Mouse (Mus musculus) forebrain, embryonic 13.5 days (tissue): ENCODE results near the gene Slc25a21. TPM values are rescaled to one million over a fixed set of nuclear protein-coding genes. Genes with fewer than 3 reads are reported as not detected.
A peak's percentile ranks its signal among the peaks of the same experiment; 100 is the strongest.

Experiments
- ATAC-seq: fragments of 200-750 bp; cut with Nextera tagmentation; 2 replicates; pipeline ENCODE4 v1.8.0; 2017
- H3K27ac ChIP-seq: fragments of 300-500 bp; sonication (generic); 2 replicates; pipeline ENCODE4 v1.5.1; 2015; ENCODE audit warnings: inconsistent platforms, mild to moderate bottlenecking, moderate library complexity
- H3K27me3 ChIP-seq: fragments of 300-500 bp; sonication (generic); 2 replicates; pipeline ENCODE4 v1.6.1; 2015; ENCODE audit warnings: mild to moderate bottlenecking, inconsistent platforms
- H3K36me3 ChIP-seq: fragments of 300-500 bp; sonication (generic); 2 replicates; pipeline ENCODE4 v1.6.1; 2015; ENCODE audit warnings: mild to moderate bottlenecking, inconsistent platforms; ENCODE audit not compliant: poor library complexity, severe bottlenecking
- H3K4me1 ChIP-seq: fragments of 300-500 bp; sonication (generic); 2 replicates; pipeline ENCODE4 v1.6.1; 2015; ENCODE audit warnings: inconsistent platforms
- H3K4me2 ChIP-seq: fragments of 300-500 bp; sonication (generic); 2 replicates; pipeline ENCODE4 v1.6.1; 2015; ENCODE audit warnings: inconsistent platforms, mild to moderate bottlenecking, moderate library complexity
- H3K4me3 ChIP-seq: fragments of 300-500 bp; sonication (generic); 2 replicates; pipeline ENCODE4 v1.5.1; 2015; ENCODE audit warnings: mild to moderate bottlenecking, inconsistent platforms
- H3K9ac ChIP-seq: fragments of 300-500 bp; sonication (generic); 2 replicates; pipeline ENCODE4 v1.6.1; 2015; ENCODE audit warnings: mild to moderate bottlenecking, inconsistent platforms
- H3K9me3 ChIP-seq: fragments of 300-500 bp; sonication (generic); replicated peaks from 2 replicates; pipeline ENCODE4 v1.6.1; 2016; ENCODE audit warnings: inconsistent platforms
- WGBS: fragments of 180-500 bp; shearing (Covaris S2); methylation state at CpG from one replicate; pipeline ENCODE4 v1.1.7; 2015; 5-methylcytosine and 5-hydroxymethylcytosine counted together
- polyA plus RNA-seq: library from polyadenylated mRNA; unstranded; fragments of >200 nt; fragmentation: Nextera tagmentation; extraction: Ambion mirVana; gene quantifications from 2 replicates; pipeline ENCODE4 v1.2.1, GENCODE M21; 2015

Slc25a21 gene
- polyA plus RNA-seq, 1 experiment from 2014 or later: 0.31 TPM

DNA sequence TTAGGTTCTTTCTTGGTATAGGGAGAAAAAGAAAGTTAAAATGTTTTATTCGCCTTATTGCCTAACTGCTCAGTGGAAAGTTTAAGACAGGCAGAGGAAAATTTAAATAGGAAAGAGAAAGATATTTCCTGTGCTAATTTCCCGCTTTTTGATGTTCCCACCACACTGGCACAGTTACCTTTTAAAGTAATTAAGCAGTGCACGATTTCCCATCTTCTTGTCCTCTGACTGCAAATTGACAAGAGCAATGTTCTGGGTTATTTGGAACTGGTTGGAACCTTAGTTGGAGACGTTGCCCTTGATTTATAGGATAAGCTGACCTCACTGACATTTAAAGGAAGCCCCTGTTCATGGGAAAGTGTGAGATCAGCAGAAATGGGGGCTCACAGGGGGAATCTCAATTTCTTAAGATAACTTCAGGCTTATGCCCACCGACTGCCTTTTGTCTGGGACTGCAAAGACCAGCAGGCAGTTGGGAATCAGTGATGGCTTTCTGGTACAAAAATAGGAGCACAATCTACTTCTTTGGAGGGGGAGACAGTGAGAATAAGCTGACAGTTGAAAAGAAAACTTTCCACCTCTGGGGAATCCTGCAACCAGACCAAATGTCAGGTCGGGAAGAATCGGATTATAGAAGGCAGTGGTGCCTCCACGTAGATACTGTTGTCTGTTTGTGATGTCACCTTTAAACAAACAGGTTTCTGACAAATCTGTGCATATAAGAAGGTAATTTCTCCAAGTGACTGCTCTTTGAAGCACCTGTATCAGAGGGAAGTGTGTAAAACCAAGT is 498.9 kb downstream of the Slc25a21 start:
- H3K4me2 ChIP-seq: no peak overlapping the region
- no peaks in the 10 kb centered on the region for H3K9me3 ChIP-seq
- WGBS: 4% methylated on average over 8 of the region's 8 CpGs
- H3K4me1 ChIP-seq: peaks cover 22% of the 10 kb centered on the region
- H3K27ac ChIP-seq: no peak overlapping the region
- H3K4me3 ChIP-seq: no peak overlapping the region
- no peaks in the 10 kb centered on the region for H3K36me3 ChIP-seq
- H3K27me3 ChIP-seq: peaks cover 89% of the 10 kb centered on the region
- H3K9ac ChIP-seq: no peak overlapping the region
- no peak for ATAC-seq

DNA sequence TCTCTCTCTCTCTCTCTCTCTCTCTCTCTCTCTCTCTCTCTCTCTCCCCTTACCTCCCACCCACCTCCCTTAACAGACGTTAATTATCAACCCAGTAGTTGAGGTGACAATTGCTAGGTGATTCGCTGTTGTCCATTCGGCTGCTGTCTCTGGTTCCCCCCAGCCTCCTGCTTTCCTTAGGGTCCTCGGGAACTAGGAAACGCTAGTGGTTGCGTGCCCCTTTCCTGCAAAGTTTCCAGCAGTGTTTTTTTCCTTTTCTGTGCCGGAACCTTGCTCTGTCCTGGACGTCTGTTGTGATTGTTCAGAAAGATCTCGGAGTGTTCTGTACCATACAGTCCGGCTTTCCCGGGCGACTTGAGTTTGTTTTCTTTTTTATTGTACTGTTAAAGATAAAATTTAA is 499.5 kb downstream of the Slc25a21 start:
- no peaks in the 10 kb centered on the region for H3K36me3 ChIP-seq
- ATAC-seq: no peak
- no peak overlapping the region for H3K27ac ChIP-seq
- no peaks in the 10 kb centered on the region for H3K9me3 ChIP-seq
- H3K4me3 ChIP-seq: no peak overlapping the region
- H3K4me1 ChIP-seq: peaks cover 22% of the 10 kb centered on the region
- no peak overlapping the region for H3K4me2 ChIP-seq
- H3K9ac ChIP-seq: no peak overlapping the region
- under 1% methylated on average over 12 of the region's 12 CpGs for WGBS
- peaks cover 92% of the 10 kb centered on the region for H3K27me3 ChIP-seq

DNA sequence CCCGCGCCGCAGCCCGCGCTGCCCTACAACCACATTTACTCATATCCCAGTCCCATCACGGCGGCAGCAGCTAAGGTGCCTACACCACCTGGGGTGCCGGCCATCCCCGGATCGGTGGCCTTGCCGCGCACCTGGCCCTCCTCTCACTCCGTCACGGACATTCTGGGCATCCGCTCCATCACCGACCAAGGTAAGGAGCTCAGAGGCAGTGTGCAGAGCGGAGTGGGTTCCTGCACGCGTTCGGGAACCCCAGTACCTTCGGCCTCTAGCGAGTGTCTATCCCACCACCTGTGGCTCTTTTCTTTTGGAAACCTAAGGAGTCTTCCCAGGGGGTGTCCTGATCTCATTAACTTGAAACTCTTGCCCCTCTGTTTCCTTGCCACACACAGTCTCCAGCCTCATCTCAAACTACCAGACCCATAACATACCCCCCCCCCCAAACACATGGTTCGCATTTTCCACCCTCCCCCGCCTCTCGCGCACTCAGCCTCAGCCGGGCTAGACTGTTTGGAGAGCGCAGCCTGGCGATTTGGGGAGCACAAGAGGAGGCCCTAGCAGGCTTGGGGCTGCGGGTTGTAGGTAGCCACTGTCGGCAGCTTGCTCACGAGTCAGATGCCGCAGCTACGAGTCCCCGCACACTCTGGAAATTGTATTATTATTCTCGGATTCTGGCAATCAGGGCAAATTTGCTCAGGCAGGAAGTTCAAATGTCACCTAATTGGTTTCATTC is 500.1 kb downstream of the Slc25a21 start:
- peaks cover 26% of the 10 kb centered on the region for H3K4me1 ChIP-seq
- peak overlapping the region; percentile 52; the same call in 1 of the 2 replicates for H3K4me2 ChIP-seq
- no peak for ATAC-seq
- H3K36me3 ChIP-seq: no peaks in the 10 kb centered on the region
- no peaks in the 10 kb centered on the region for H3K9me3 ChIP-seq
- H3K4me3 ChIP-seq: peak overlapping the region; percentile 31; the same call in 1 of the 2 replicates
- H3K9ac ChIP-seq: no peak overlapping the region
- under 1% methylated on average over 36 of the region's 36 CpGs for WGBS
- H3K27me3 ChIP-seq: peaks cover 92% of the 10 kb centered on the region
- H3K27ac ChIP-seq: no peak overlapping the region

DNA sequence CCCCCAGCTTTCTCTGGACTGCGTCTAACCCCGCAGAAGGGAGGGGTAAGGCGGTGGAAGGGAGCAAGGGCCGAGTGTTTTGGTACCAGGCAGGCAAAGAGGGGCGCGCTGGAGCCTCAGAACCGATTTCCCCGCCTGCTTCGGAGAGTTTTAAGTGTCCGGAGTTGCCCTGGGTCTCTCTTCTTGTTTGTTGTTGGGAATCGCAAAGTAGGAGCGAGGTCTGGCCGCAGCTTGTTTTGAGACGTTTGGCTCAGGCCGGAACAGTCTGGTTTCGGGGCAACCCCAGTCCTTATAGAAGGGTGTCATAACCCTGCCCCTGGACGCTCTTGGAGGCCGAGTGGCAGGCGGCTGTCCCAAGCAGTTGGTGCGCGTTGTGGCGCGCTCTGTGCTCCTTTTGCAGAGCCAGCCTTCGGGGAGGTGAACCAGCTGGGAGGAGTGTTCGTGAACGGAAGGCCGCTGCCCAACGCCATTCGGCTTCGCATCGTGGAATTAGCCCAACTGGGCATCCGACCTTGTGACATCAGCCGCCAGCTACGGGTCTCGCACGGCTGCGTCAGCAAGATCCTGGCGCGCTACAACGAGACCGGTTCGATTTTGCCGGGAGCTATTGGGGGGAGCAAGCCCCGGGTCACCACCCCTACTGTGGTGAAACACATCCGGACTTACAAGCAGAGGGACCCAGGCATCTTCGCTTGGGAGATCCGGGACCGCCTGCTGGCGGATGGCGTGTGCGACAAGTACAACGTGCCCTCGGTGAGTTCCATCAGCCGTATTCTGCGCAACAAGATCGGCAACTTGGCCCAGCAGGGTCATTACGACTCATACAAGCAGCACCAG is 500.9 kb downstream of the Slc25a21 start:
- no peak overlapping the region for H3K27ac ChIP-seq
- WGBS: under 1% methylated on average over 57 of the region's 57 CpGs
- peak overlapping the region; percentile 52 for H3K4me2 ChIP-seq
- peaks cover 97% of the 10 kb centered on the region for H3K27me3 ChIP-seq
- H3K4me3 ChIP-seq: peak overlapping the region; percentile 31
- H3K9ac ChIP-seq: no peak overlapping the region
- no peak for ATAC-seq
- H3K4me1 ChIP-seq: peaks cover 31% of the 10 kb centered on the region
- H3K9me3 ChIP-seq: no peaks in the 10 kb centered on the region
- H3K36me3 ChIP-seq: no peaks in the 10 kb centered on the region

DNA sequence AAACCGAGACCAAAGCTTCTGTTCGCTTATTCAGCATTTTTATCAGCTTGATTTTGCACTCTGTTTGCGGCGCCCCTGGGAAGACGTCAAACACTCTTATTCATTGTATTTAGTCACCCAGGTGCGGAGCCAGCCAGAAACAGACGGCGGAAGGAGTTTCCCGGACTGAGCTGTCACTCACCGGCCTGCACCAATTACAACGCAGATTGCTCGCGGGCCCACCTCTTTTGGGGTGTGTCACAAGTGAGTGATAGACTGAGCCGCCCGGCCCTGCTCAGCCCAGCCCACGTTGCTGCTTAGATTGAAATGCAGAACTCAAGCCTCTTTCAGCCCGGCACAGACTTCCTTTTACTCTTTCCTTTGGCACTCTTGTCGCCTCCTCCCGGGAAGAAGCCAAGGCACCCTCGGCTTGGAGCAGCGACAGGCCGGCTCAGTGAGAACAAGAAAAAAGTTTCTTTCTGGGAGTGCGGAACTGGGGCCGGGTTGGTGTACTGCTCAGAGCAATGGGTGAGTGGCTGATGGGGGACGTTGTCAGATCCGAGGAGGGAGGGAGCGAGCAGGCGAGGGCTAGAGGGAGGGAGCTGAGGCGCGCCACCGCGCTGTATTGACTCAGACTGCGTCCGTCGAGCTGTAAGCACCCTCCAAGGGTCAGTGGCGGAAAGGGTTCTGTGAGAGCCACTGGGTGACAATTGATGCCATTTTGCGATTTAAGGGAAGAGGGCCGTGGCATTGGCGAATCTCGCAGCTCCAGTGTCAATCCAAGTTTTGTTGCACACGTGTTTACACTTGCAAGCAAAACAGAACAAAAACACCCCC is 501.7 kb downstream of the Slc25a21 start:
- H3K36me3 ChIP-seq: no peaks in the 10 kb centered on the region
- H3K4me3 ChIP-seq: peak overlapping the region; percentile 31
- no peak overlapping the region for H3K9ac ChIP-seq
- no peak overlapping the region for H3K27ac ChIP-seq
- peaks cover 33% of the 10 kb centered on the region for H3K4me1 ChIP-seq
- WGBS: under 1% methylated on average over 41 of the region's 41 CpGs
- H3K9me3 ChIP-seq: no peaks in the 10 kb centered on the region
- peak overlapping the region; percentile 52 for H3K4me2 ChIP-seq
- ATAC-seq: peak; percentile 96
- peaks cover 98% of the 10 kb centered on the region for H3K27me3 ChIP-seq

DNA sequence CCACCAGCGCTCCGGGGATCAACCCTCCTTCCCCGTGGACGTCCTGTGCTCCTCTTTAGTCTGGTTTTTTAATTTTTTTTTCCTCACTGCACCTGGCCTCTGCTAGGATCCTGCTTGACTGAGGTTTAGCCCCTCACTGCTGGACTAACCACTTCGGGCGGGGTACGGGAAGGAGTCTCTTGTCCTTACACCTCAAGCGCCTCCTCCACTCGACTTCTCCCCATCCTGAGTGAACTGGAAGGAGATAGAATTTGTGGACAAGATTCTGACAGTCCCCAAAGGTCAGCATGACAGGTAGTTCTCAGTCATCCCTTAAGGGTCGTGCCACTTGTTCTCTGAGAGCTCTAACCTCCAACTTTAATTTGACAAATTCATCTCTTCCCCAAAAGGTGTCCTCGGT is 502.3 kb downstream of the Slc25a21 start:
- Histone ChIP-seq H3K4me3 (peak overlapping the region; percentile 31), H3K9me3 (no peaks in the 10 kb centered on the region), H3K4me2 (peak overlapping the region; percentile 52), H3K27ac (no peak overlapping the region), H3K27me3 (peaks cover 98% of the 10 kb centered on the region), H3K4me1 (peaks cover 33% of the 10 kb centered on the region), H3K9ac (no peak overlapping the region), H3K36me3 (no peaks in the 10 kb centered on the region)
- ATAC-seq: 0 out of 2 replicates have a peak, but pooled peaks have one; percentile 17
- WGBS: under 1% methylated on average over 11 of the region's 11 CpGs

DNA sequence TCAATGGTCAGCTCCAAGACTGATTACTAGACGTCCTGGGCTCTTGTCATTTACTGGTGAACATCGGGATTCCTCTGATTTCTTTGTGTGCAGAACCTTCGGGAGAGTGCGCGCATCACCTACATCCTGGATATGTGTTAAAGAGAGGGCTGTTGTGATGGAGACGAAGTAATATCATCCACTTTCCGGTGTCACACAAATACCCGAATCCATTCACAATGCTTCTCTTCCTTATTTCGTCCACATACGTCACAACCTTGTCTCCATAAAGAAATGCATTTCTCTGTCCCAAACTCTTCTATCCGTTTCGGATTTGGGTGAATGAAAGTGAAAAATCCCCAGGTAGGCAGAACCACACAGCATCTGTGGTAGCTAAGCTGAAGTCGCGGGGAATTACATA is 502.9 kb downstream of the Slc25a21 start:
- 2% methylated on average over 14 of the region's 14 CpGs for WGBS
- Histone ChIP-seq H3K27me3 (peaks cover 98% of the 10 kb centered on the region), H3K9me3 (no peaks in the 10 kb centered on the region), H3K4me1 (peaks cover 36% of the 10 kb centered on the region), H3K36me3 (no peaks in the 10 kb centered on the region), H3K9ac (no peak overlapping the region), H3K27ac (no peak overlapping the region), H3K4me2 (no peak overlapping the region), H3K4me3 (no peak overlapping the region)
- no peak for ATAC-seq

DNA sequence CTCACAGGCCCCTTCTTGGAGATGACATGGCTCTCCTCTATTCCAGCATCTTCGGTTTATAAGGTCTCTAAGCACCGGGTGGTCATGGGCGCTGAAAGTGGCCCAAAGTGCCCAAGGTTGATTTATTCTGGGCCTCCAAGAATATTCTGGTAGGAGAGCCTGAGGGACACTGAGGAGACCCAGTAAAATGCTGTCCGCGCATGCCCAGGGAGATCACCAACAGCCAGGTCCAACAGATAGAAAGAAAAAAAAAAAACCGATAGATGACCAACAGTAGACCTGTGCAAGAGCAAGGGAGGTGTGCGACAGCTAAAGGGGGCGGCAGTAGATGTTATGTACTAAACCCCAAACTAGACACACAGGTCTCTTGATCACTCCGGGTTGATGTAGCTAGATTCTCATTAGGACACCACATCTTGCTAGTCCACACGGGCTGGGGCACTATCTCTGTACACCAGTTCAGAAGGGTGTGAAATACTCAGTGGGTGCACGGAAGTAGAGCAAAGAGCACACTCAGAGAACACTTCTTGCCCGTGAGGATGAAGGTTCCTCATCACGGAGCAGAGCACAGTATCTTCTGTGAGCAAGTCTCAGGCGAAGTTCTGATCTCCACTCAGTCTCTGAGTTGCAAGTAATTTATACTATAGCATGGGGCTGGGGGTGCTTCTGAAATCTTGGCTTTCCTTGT is 503.7 kb downstream of the Slc25a21 start:
- Histone ChIP-seq H3K4me1 (peaks cover 36% of the 10 kb centered on the region), H3K4me3 (no peak overlapping the region), H3K36me3 (no peaks in the 10 kb centered on the region), H3K9ac (no peak overlapping the region), H3K4me2 (no peak overlapping the region), H3K27me3 (peaks cover 99% of the 10 kb centered on the region), H3K27ac (no peak overlapping the region), H3K9me3 (no peaks in the 10 kb centered on the region)
- no peak for ATAC-seq
- WGBS: 4% methylated on average over 14 of the region's 14 CpGs

DNA sequence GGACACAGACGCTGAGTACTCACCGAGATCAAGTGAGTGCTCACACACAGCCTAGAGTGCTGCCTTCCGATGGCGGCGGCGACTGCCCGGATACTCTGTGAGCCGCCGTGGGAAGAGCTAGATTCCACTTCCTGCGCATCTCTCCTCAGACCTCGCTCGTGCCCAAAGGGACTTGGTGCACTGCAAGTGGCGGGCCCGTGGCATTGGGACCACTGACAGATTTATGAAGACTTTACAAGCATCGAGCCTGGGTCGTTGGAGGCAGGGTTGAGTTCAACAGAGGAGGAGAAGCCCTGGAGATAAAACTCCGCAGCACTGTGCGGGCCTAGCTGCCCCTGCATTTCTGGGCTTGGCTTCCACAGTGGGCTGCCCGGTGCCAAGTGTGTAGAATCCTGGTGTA is 504.7 kb downstream of the Slc25a21 start:
- no peak for ATAC-seq
- H3K9me3 ChIP-seq: no peaks in the 10 kb centered on the region
- H3K27ac ChIP-seq: no peak overlapping the region
- H3K36me3 ChIP-seq: no peaks in the 10 kb centered on the region
- no peak overlapping the region for H3K9ac ChIP-seq
- no peak overlapping the region for H3K4me3 ChIP-seq
- peaks cover 100% of the 10 kb centered on the region for H3K27me3 ChIP-seq
- 2% methylated on average over 19 of the region's 19 CpGs for WGBS
- H3K4me2 ChIP-seq: no peak overlapping the region
- H3K4me1 ChIP-seq: peaks cover 36% of the 10 kb centered on the region

DNA sequence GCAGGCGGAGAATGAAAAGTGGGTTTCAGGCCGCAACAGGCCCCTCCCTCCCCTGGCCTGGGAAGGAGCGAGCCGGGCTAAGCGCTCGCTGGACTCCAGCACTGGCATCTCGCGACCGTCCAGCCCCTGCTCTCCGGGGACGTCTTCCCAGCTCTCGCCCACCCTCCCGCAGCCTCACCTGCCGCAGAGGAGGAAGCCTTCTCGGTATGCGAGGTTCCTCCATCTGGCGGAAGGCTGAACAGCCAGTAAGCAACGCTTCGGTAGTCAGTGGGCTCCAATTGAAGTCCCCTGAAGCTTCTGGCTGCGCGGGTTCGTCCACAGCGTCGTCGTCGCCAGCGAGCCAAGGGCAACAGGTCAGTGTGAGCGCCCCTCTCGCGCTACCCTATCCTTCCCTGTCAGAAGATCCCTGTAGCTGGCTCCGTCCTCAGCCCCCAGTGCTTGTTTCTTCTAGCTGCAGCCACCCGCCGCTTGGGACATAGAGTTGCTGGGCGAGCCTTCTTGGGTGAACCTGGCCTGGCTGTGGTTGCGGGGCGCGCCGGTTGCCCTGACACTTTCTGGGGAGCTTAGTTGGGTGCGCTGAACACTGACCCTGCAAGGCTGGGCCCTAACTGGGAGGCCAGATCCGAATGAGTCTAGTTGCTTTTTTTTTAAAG is 505.7 kb downstream of the Slc25a21 start, which contains the start of gene Pax9:
TSS of gene Pax9 (plus strand) at position 341 of the 653 bp plus-strand sequence.
- Histone ChIP-seq H3K4me3 (no peak within 1 kb of the TSS; the same call in 1 of the 2 replicates), H3K27me3 (peaks cover 99% of the 10 kb centered on the region), H3K36me3 (no peaks in the 10 kb centered on the region), H3K4me1 (peaks cover 26% of the 10 kb centered on the region), H3K4me2 (no peak within 1 kb of the TSS), H3K27ac (no peak within 1 kb of the TSS), H3K9ac (no peak within 1 kb of the TSS), H3K9me3 (no peaks in the 10 kb centered on the region)
- WGBS: under 1% methylated on average over 23 of the region's 40 CpGs
- no peak for ATAC-seq
